Mouse (Mus musculus): ENCODE data around the gene St8sia1. TPM values are rescaled to one million over a fixed set of nuclear protein-coding genes. Genes with fewer than 3 reads are reported as not detected.

Gene St8sia1
- polyA plus RNA-seq, 1 experiment from 2014 or later = 4.2 TPM

DNA sequence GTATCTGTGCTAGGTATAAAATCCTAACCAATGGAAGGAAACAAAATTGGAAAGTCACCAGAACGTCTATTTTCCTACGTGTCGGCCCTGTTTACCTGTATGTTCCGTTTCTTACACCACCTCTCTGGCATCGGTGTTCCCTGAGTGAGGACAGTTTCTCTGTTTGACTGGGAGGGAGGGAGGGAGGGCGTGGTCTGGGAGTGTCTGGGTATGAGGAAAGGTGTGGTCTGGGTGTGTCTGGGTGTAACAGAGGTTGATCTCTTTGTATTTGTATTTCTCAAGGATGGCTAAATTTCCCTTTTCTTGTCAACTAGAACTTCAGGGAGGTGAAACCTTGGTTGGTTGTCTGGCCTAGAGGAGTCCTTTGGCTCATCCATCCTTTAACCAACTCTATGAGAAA is 73.9 kb downstream of the St8sia1 start:
- Histone ChIP-seq H3K4me2 (replicated peaks; ENCODE audit: low read depth, low read length) (no peak overlapping the region), H3K27me3 (ENCODE audit: insufficient read depth, low read length) (no peaks in the 10 kb centered on the region), H3K4me3 (ENCODE audit: low read length) (no peak overlapping the region), H3K36me3 (ENCODE audit: insufficient read depth, low read length) (no peaks in the 10 kb centered on the region), H3K9ac (replicated peaks; ENCODE audit: low read length) (no peak overlapping the region), H3K9me3 (ENCODE audit: low read length) (no peaks in the 10 kb centered on the region), H3K4me1 (ENCODE audit: insufficient read depth, low read length) (peaks cover 6% of the 10 kb centered on the region; the same call in 1 of the 2 replicates), H3K27ac (ENCODE audit: low read length) (no peak overlapping the region)
- ATAC-seq (ENCODE audit: low FRiP score, low TSS enrichment) = no peak
- 90% methylated on average over 6 of the region's 6 CpGs for WGBS

DNA sequence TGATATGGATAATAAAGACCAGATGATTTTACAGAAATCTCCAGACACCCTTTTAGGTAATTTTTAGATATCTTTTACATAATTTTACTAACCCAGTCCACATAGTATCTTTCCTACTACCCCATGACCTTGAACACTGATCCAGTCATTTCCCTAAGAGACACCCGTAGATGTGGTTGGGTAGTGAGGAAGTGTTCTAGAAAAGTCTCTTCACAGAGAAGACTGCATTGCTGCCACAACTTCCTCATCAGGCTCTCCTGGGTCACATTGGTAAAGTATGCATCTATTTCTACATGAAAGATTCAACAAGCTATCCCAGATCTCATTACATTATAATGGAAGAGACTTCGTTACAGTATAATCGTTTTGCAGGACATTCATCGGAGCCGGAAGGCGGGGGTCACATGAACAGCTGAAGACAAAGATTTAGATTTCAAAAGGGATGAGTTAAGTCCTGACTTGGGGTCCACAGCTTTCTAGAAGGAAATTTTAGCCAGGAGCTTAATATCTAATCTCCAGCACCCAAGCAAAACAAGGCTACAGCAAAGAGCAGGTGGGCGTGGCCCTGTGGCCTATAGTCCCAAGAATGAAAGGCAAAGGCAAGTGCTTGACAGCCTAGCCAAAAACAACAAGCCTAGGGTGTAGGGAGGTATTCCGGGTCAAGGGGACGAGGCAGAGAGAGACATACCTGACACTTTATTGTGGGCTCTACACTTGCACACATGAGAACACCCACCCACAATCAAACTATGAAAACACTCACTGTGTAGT is 75.1 kb downstream of the St8sia1 start:
- Histone ChIP-seq H3K27me3 (ENCODE audit: insufficient read depth, low read length) (no peaks in the 10 kb centered on the region), H3K9me3 (ENCODE audit: low read length) (no peaks in the 10 kb centered on the region), H3K4me1 (ENCODE audit: insufficient read depth, low read length) (peaks cover 6% of the 10 kb centered on the region; the same call in 1 of the 2 replicates), H3K4me3 (ENCODE audit: low read length) (no peak overlapping the region), H3K4me2 (replicated peaks; ENCODE audit: low read depth, low read length) (no peak overlapping the region), H3K36me3 (ENCODE audit: insufficient read depth, low read length) (no peaks in the 10 kb centered on the region), H3K9ac (replicated peaks; ENCODE audit: low read length) (no peak overlapping the region), H3K27ac (ENCODE audit: low read length) (no peak overlapping the region)
- no peak for ATAC-seq (ENCODE audit: low FRiP score, low TSS enrichment)
- 84% methylated on average over 9 of the region's 9 CpGs for WGBS

- Histone ChIP-seq H3K9me3 (ENCODE audit: low read length) (no peaks in the 10 kb centered on the region), H3K36me3 (ENCODE audit: insufficient read depth, low read length) (no peaks in the 10 kb centered on the region), H3K27ac (ENCODE audit: low read length) (no peak overlapping the region), H3K4me2 (replicated peaks; ENCODE audit: low read depth, low read length) (no peak overlapping the region), H3K27me3 (ENCODE audit: insufficient read depth, low read length) (no peaks in the 10 kb centered on the region), H3K9ac (replicated peaks; ENCODE audit: low read length) (no peak overlapping the region), H3K4me1 (ENCODE audit: insufficient read depth, low read length) (peaks cover 6% of the 10 kb centered on the region; the same call in 1 of the 2 replicates), H3K4me3 (ENCODE audit: low read length) (no peak overlapping the region)
- WGBS = 86% methylated on average over 6 of the region's 6 CpGs
- ATAC-seq (ENCODE audit: low FRiP score, low TSS enrichment) = no peak
These were observed 75.9 kb downstream of the St8sia1 start for GRCm38 (mm10) chr6:142888346-142888745.

GRCm38 (mm10) chr6:142887375-142887774 is 76.9 kb downstream of the St8sia1 start:
- ATAC-seq (ENCODE audit: low FRiP score, low TSS enrichment) = no peak
- H3K4me1 ChIP-seq (ENCODE audit: insufficient read depth, low read length) = peaks cover 6% of the 10 kb centered on the region; the same call in 1 of the 2 replicates
- no peak overlapping the region for H3K4me2 ChIP-seq (replicated peaks; ENCODE audit: low read depth, low read length)
- H3K27ac ChIP-seq (ENCODE audit: low read length) = no peak overlapping the region
- no peak overlapping the region for H3K9ac ChIP-seq (replicated peaks; ENCODE audit: low read length)
- H3K4me3 ChIP-seq (ENCODE audit: low read length) = no peak overlapping the region
- no peaks in the 10 kb centered on the region for H3K27me3 ChIP-seq (ENCODE audit: insufficient read depth, low read length)
- no peaks in the 10 kb centered on the region for H3K9me3 ChIP-seq (ENCODE audit: low read length)
- no peaks in the 10 kb centered on the region for H3K36me3 ChIP-seq (ENCODE audit: insufficient read depth, low read length)
- 42% methylated on average over 1 of the region's 1 CpGs for WGBS

DNA sequence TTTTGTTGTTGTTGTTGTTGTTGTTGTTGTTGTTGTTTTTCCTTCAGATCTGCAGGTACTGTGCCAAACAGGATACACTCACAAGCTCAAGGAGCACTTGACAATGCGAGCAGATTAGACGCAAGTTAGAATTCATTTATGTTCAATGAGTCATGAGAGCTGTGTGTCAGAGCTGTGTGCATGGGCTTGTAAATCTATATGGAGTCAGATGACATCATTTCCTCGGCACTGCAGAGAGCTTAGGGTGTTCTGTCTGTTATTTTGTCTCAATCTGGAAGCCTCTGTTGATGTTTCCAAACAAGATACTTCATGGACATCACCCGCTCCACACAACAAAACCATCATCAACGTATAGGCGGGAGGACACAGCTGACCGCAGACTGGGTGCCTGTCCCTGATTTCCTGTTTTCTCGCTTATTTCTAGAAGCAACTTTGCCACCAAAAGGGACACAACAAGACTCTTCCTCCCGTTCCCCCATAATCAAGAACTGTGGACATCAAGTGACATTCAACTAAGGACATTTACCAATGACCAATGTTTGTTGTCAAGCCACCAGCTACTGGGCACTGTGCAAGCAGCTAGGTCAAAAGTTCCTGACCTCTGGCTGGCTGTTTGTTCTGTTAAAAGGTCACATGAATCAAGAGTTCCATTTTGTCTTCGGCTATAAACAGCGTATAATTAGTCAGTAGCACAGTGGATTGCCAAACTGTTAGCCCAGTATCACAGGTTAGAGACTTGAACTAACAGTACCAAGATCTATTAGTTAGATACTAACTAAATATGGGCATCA is 78.7 kb downstream of the St8sia1 start:
- no peak for ATAC-seq (ENCODE audit: low FRiP score, low TSS enrichment)
- Histone ChIP-seq H3K36me3 (ENCODE audit: insufficient read depth, low read length) (no peaks in the 10 kb centered on the region), H3K9me3 (ENCODE audit: low read length) (no peaks in the 10 kb centered on the region), H3K4me3 (ENCODE audit: low read length) (no peak overlapping the region), H3K4me2 (replicated peaks; ENCODE audit: low read depth, low read length) (no peak overlapping the region), H3K27ac (ENCODE audit: low read length) (no peak overlapping the region), H3K27me3 (ENCODE audit: insufficient read depth, low read length) (no peaks in the 10 kb centered on the region), H3K4me1 (ENCODE audit: insufficient read depth, low read length) (peaks cover 2% of the 10 kb centered on the region; the same call in 1 of the 2 replicates), H3K9ac (replicated peaks; ENCODE audit: low read length) (no peak overlapping the region)
- WGBS = 81% methylated on average over 11 of the region's 11 CpGs

- ATAC-seq (ENCODE audit: low FRiP score, low TSS enrichment) = peak; percentile 62
- no peak overlapping the region for H3K9ac ChIP-seq (replicated peaks; ENCODE audit: low read length)
- WGBS = 65% methylated on average over 9 of the region's 9 CpGs
- H3K4me2 ChIP-seq (replicated peaks; ENCODE audit: low read depth, low read length) = no peak overlapping the region
- no peaks in the 10 kb centered on the region for H3K9me3 ChIP-seq (ENCODE audit: low read length)
- peak overlapping the region; percentile 7; the same call in 1 of the 2 replicates for H3K27ac ChIP-seq (ENCODE audit: low read length)
- H3K4me1 ChIP-seq (ENCODE audit: insufficient read depth, low read length) = peaks cover 13% of the 10 kb centered on the region
- no peaks in the 10 kb centered on the region for H3K27me3 ChIP-seq (ENCODE audit: insufficient read depth, low read length)
- no peaks in the 10 kb centered on the region for H3K36me3 ChIP-seq (ENCODE audit: insufficient read depth, low read length)
- H3K4me3 ChIP-seq (ENCODE audit: low read length) = no peak overlapping the region
These were observed 80.1 kb downstream of the St8sia1 start for GRCm38 (mm10) chr6:142884128-142884527.

- no peak overlapping the region for H3K4me3 ChIP-seq (ENCODE audit: low read length)
- no peak overlapping the region for H3K9ac ChIP-seq (replicated peaks; ENCODE audit: low read length)
- no peak overlapping the region for H3K4me2 ChIP-seq (replicated peaks; ENCODE audit: low read depth, low read length)
- WGBS = 83% methylated on average over 8 of the region's 8 CpGs
- peak overlapping the region; percentile 16 for H3K27ac ChIP-seq (ENCODE audit: low read length)
- H3K27me3 ChIP-seq (ENCODE audit: insufficient read depth, low read length) = no peaks in the 10 kb centered on the region
- ATAC-seq (ENCODE audit: low FRiP score, low TSS enrichment) = peak; percentile 50; the same call in 1 of the 2 replicates
- H3K36me3 ChIP-seq (ENCODE audit: insufficient read depth, low read length) = no peaks in the 10 kb centered on the region
- H3K9me3 ChIP-seq (ENCODE audit: low read length) = no peaks in the 10 kb centered on the region
- H3K4me1 ChIP-seq (ENCODE audit: insufficient read depth, low read length) = peaks cover 34% of the 10 kb centered on the region
These were observed 83.3 kb downstream of the St8sia1 start for GRCm38 (mm10) chr6:142880849-142881470.

- H3K9ac ChIP-seq (replicated peaks; ENCODE audit: low read length) = no peak overlapping the region
- H3K4me2 ChIP-seq (replicated peaks; ENCODE audit: low read depth, low read length) = 0 out of 2 replicates have a peak overlapping the region, but pooled peaks have one; percentile 20
- H3K27ac ChIP-seq (ENCODE audit: low read length) = peak overlapping the region; percentile 44; the same call in 1 of the 2 replicates
- H3K4me3 ChIP-seq (ENCODE audit: low read length) = no peak overlapping the region
- WGBS = 21% methylated on average over 15 of the region's 15 CpGs
- H3K9me3 ChIP-seq (ENCODE audit: low read length) = no peaks in the 10 kb centered on the region
- peaks cover 34% of the 10 kb centered on the region for H3K4me1 ChIP-seq (ENCODE audit: insufficient read depth, low read length)
- H3K27me3 ChIP-seq (ENCODE audit: insufficient read depth, low read length) = no peaks in the 10 kb centered on the region
- no peaks in the 10 kb centered on the region for H3K36me3 ChIP-seq (ENCODE audit: insufficient read depth, low read length)
- peak; percentile 64 for ATAC-seq (ENCODE audit: low FRiP score, low TSS enrichment)
These were observed 85.2 kb downstream of the St8sia1 start for GRCm38 (mm10) chr6:142878744-142879701.

GRCm38 (mm10) chr6:142877221-142877620 is 87.0 kb downstream of the St8sia1 start:
- Histone ChIP-seq H3K36me3 (ENCODE audit: insufficient read depth, low read length) (no peaks in the 10 kb centered on the region), H3K9me3 (ENCODE audit: low read length) (no peaks in the 10 kb centered on the region), H3K4me1 (ENCODE audit: insufficient read depth, low read length) (peaks cover 37% of the 10 kb centered on the region), H3K4me3 (ENCODE audit: low read length) (no peak overlapping the region), H3K4me2 (replicated peaks; ENCODE audit: low read depth, low read length) (no peak overlapping the region), H3K27ac (ENCODE audit: low read length) (peak overlapping the region; percentile 56; the same call in 1 of the 2 replicates), H3K27me3 (ENCODE audit: insufficient read depth, low read length) (no peaks in the 10 kb centered on the region), H3K9ac (replicated peaks; ENCODE audit: low read length) (0 out of 2 replicates have a peak overlapping the region, but pooled peaks have one; percentile 11)
- WGBS = 56% methylated on average over 6 of the region's 6 CpGs
- ATAC-seq (ENCODE audit: low FRiP score, low TSS enrichment) = no peak

Measured in kidney, embryonic 16.5 days (tissue).